Mouse (Mus musculus) CH12.LX (cell line): Measurements from ENCODE around the gene Mrpl36. TPM values are rescaled to one million over a fixed set of nuclear protein-coding genes. Genes with fewer than 3 reads are reported as not detected.
A peak's percentile ranks its signal among the peaks of the same experiment; 100 is the strongest.

Source experiments
- DNase-seq: peaks from one replicate; pipeline ENCODE4 v3.0.0-alpha.2; 2013; ENCODE audit errors: extremely low read depth
- H3K27ac ChIP-seq: 2 replicates; pipeline ENCODE4 v1.5.1; 2012; ENCODE audit warnings: low read depth, mild to moderate bottlenecking, control low read depth, moderate library complexity; ENCODE audit not compliant: insufficient read depth
- H3K27me3 ChIP-seq: replicated peaks from 2 replicates; pipeline ENCODE3; 2012; ENCODE audit warnings: inconsistent platforms
- H3K36me3 ChIP-seq, 2 experiments: replicated peaks in 1 of 2; 2 replicates each; pipeline versions ENCODE3 to v1.6.1; 2012; ENCODE audit warnings: inconsistent platforms in 1 of 2, low read length in 1 of 2, mild to moderate bottlenecking in 1 of 2, mixed read lengths in 1 of 2, moderate library complexity in 1 of 2; ENCODE audit not compliant: control insufficient read depth in 1 of 2, insufficient read depth in 1 of 2
- H3K4me1 ChIP-seq, 2 experiments: 2 replicates each; pipeline ENCODE4 v1.6.1; 2012; ENCODE audit warnings: inconsistent platforms in 1 of 2, moderate library complexity in 1 of 2; ENCODE audit not compliant: insufficient read depth in 2 of 2, control insufficient read depth in 1 of 2
- H3K4me2 ChIP-seq: 2 replicates; pipeline ENCODE4 v1.6.1; 2012; ENCODE audit warnings: low read depth, mild to moderate bottlenecking, control low read depth; ENCODE audit not compliant: poor library complexity, insufficient read depth, severe bottlenecking
- H3K4me3 ChIP-seq, 3 experiments: fragments of 150-350 bp in 1 of 3; sonication (generic) in 1 of 3; replicated peaks in 1 of 3; 2 replicates each; pipeline versions ENCODE3 to v1.5.1; 2011 to 2012; ENCODE audit warnings: low read depth in 2 of 3, low read length in 2 of 3, mild to moderate bottlenecking in 2 of 3, moderate library complexity in 2 of 3, control low read depth in 1 of 3, improper control_type of control experiment in 1 of 3, inconsistent platforms in 1 of 3, mixed read lengths in 1 of 3; ENCODE audit not compliant: poor library complexity in 1 of 3
- H3K79me2 ChIP-seq: replicated peaks from 2 replicates; pipeline ENCODE4 v1.6.1; 2012; ENCODE audit warnings: mild to moderate bottlenecking, moderate library complexity; ENCODE audit not compliant: control insufficient read depth, poor library complexity, insufficient read depth, severe bottlenecking; ENCODE audit errors: extremely low read depth
- H3K9ac ChIP-seq: 2 replicates; pipeline ENCODE4 v1.6.1; 2012; ENCODE audit warnings: low read depth, mild to moderate bottlenecking, control low read depth, moderate library complexity; ENCODE audit not compliant: insufficient read depth
- H3K9me3 ChIP-seq: replicated peaks from 2 replicates; pipeline ENCODE3; 2012; ENCODE audit warnings: low read length, inconsistent platforms, mixed read lengths
- BHLHE40 ChIP-seq: IDR thresholded peaks from 2 replicates; pipeline ENCODE4 v1.6.1; 2011; ENCODE audit warnings: mild to moderate bottlenecking, low read depth, low read length, improper control_type of control experiment
- CHD1 ChIP-seq: IDR thresholded peaks from 2 replicates; pipeline ENCODE4 v1.6.1; 2012; ENCODE audit warnings: low read depth, low read length, improper control_type of control experiment, inconsistent platforms
- CHD2 ChIP-seq: IDR thresholded peaks from 2 replicates; pipeline ENCODE4 v1.6.1; 2011; ENCODE audit warnings: low read length, improper control_type of control experiment
- CTCF ChIP-seq, 2 experiments: IDR thresholded peaks in 1 of 2; conservative IDR thresholded peaks in 1 of 2; 2 replicates each; pipeline ENCODE4 v1.5.1; 2011 to 2012; ENCODE audit warnings: low read depth in 2 of 2, low read length in 2 of 2, improper control_type of control experiment in 1 of 2, inconsistent platforms in 1 of 2, mild to moderate bottlenecking in 1 of 2, moderate library complexity in 1 of 2
- E2F4 ChIP-seq: IDR thresholded peaks from 2 replicates; pipeline ENCODE4 v1.6.1; 2011; ENCODE audit warnings: low read depth, low read length, improper control_type of control experiment; ENCODE audit not compliant: insufficient replicate concordance
- ELF1 ChIP-seq: IDR thresholded peaks from 2 replicates; pipeline ENCODE4 v1.6.1; 2014; ENCODE audit warnings: low read depth, mild to moderate bottlenecking, inconsistent platforms, low read length, improper control_type of control experiment
- ETS1 ChIP-seq: conservative IDR thresholded peaks from 2 replicates; pipeline ENCODE4 v1.6.1; 2012; ENCODE audit warnings: low read depth, mild to moderate bottlenecking, inconsistent platforms, low read length, improper control_type of control experiment, moderate library complexity
- GABPA ChIP-seq: IDR thresholded peaks from 2 replicates; pipeline ENCODE4 v1.6.1; 2012; ENCODE audit warnings: low read depth, low read length, improper control_type of control experiment, inconsistent platforms; ENCODE audit not compliant: insufficient replicate concordance
- IRF4 ChIP-seq: IDR thresholded peaks from 2 replicates; pipeline ENCODE4 v1.6.1; 2014; ENCODE audit warnings: low read depth, mild to moderate bottlenecking, inconsistent platforms, low read length, improper control_type of control experiment
- JUN ChIP-seq: IDR thresholded peaks from 2 replicates; pipeline ENCODE4 v1.6.1; 2011; ENCODE audit warnings: low read depth, mild to moderate bottlenecking, low read length, improper control_type of control experiment, moderate library complexity; ENCODE audit not compliant: insufficient read depth
- KAT2A ChIP-seq: IDR thresholded peaks from 2 replicates; pipeline ENCODE4 v1.6.1; 2012; ENCODE audit warnings: low read length, improper control_type of control experiment, inconsistent platforms; ENCODE audit not compliant: insufficient replicate concordance
- MAFK ChIP-seq: IDR thresholded peaks from 2 replicates; pipeline ENCODE4 v1.6.1; 2011; ENCODE audit warnings: low read length, improper control_type of control experiment; ENCODE audit not compliant: insufficient replicate concordance
- MAX ChIP-seq: IDR thresholded peaks from 2 replicates; pipeline ENCODE4 v1.6.1; 2011; ENCODE audit warnings: low read length, improper control_type of control experiment
- MEF2A ChIP-seq: IDR thresholded peaks from 2 replicates; pipeline ENCODE4 v1.6.1; 2014; ENCODE audit warnings: low read depth, mild to moderate bottlenecking, inconsistent platforms, low read length, improper control_type of control experiment, borderline replicate concordance
- MXI1 ChIP-seq: IDR thresholded peaks from 2 replicates; pipeline ENCODE4 v1.6.1; 2011; ENCODE audit warnings: mild to moderate bottlenecking, low read depth, low read length, improper control_type of control experiment
- NRF1 ChIP-seq: IDR thresholded peaks from 2 replicates; pipeline ENCODE4 v1.6.1; 2014; ENCODE audit warnings: low read depth, mild to moderate bottlenecking, inconsistent platforms, low read length, improper control_type of control experiment, moderate library complexity
- POLR2A ChIP-seq: IDR thresholded peaks from 2 replicates; pipeline ENCODE4 v1.6.1; 2011; ENCODE audit warnings: low read depth, mild to moderate bottlenecking, improper control_type of control experiment, low read length
- RAD21 ChIP-seq: IDR thresholded peaks from 2 replicates; pipeline ENCODE4 v1.6.1; 2011; ENCODE audit warnings: low read depth, mild to moderate bottlenecking, low read length, improper control_type of control experiment, moderate library complexity
- SIN3A ChIP-seq: IDR thresholded peaks from 2 replicates; pipeline ENCODE4 v1.6.1; 2012; ENCODE audit warnings: low read length, improper control_type of control experiment, inconsistent platforms
- SMC3 ChIP-seq: IDR thresholded peaks from 2 replicates; pipeline ENCODE4 v1.6.1; 2011; ENCODE audit warnings: low read depth, low read length, improper control_type of control experiment
- TBP ChIP-seq: conservative IDR thresholded peaks from 2 replicates; pipeline ENCODE4 v1.6.1; 2011; ENCODE audit warnings: low read depth, low read length, improper control_type of control experiment
- TCF12 ChIP-seq: IDR thresholded peaks from 2 replicates; pipeline ENCODE4 v1.6.1; 2014; ENCODE audit warnings: low read depth, mild to moderate bottlenecking, inconsistent platforms, low read length, improper control_type of control experiment
- ZC3H11A ChIP-seq: IDR thresholded peaks from 2 replicates; pipeline ENCODE4 v1.6.1; 2012; ENCODE audit warnings: low read depth, mild to moderate bottlenecking, inconsistent platforms, low read length, improper control_type of control experiment
- ZKSCAN1 ChIP-seq: IDR thresholded peaks from 2 replicates; pipeline ENCODE4 v1.6.1; 2012; ENCODE audit warnings: low read depth, inconsistent platforms, low read length, improper control_type of control experiment, borderline replicate concordance
- ZMIZ1 ChIP-seq: IDR thresholded peaks from 2 replicates; pipeline ENCODE4 v1.6.1; 2012; ENCODE audit warnings: low read depth, mild to moderate bottlenecking, inconsistent platforms, low read length, improper control_type of control experiment
- ZNF384 ChIP-seq: IDR thresholded peaks from 2 replicates; pipeline ENCODE4 v1.6.1; 2012; ENCODE audit warnings: low read depth, low read length, improper control_type of control experiment, inconsistent platforms
- dilution Hi-C: fragments of 300-500 bp; cut with MboI; formaldehyde crosslinking; loops from 2 replicates; pipeline ENCODE4 v1.14.3; 2020; ENCODE audit warnings: low sequenced_read_pairs; ENCODE audit not compliant: extremely low pct_unique_long_range_greater_than_20kb, extremely low pct_ligation_motif_present
- in situ Hi-C: fragments of 300-500 bp; cut with MboI; formaldehyde crosslinking; loops from 3 replicates; pipeline ENCODE4 v1.14.3; 2019; ENCODE audit warnings: low sequenced_read_pairs, low pct_ligation_motif_present, low pct_unique_long_range_greater_than_20kb, mixed read lengths
- polyA plus RNA-seq: library from polyadenylated mRNA; unstranded; fragments of >175 nt; gene quantifications from 2 replicates; pipeline ENCODE4 v1.2.1, GENCODE M21; 2012; ENCODE audit warnings: low read depth; ENCODE audit not compliant: insufficient read length
- total RNA-seq, 2 experiments: library from RNA; depleted of rRNA; stranded (reverse); fragments of 300-350 nt in 1 of 2; fragments of >200 nt in 1 of 2; gene quantifications; 2 replicates each; pipeline ENCODE4 v1.2.3; 2012 to 2014

Mrpl36 gene
- total and polyA plus RNA-seq, 3 experiments = 102 to 220 (median 133) TPM

DNA sequence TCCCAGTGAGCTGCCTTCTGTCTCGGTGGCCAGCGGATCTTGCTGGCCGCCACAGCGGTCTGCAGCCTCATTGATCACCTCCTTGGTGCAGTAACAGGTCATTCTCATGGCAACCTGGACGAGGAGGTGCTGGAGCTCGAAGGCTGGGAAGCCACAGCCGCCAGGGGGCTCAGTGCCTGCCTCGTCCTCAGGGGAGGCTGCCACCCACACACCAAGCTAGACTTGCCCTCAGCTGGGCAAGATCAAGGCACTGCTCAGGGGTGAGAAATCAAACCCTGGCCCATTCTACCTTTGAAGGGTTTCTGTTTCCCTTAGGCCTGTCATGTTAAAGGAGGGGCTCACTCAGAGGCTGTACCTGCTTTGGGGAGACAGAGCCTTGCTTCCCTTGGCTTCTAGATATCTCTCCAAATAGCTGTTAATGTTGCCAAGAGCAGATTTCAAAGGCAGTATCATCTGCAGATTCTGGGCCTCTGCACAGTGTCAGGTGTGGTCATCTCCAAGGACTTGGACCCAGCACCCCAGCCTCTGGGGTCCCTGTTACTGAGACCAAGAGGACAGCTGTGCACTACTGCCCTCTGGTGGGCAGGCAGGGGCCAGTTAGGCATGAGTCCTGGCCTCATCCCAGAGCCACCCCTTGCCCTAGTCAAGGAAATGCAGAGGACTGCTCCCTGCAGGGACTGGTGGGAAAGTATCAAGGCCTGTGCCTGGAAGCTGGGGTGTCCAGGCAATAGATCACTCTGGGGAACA, 18.0 kb upstream of the Mrpl36 start:
- Histone ChIP-seq H3K27me3 (no peaks in the 10 kb centered on the region), H3K9me3 (no peaks in the 10 kb centered on the region), H3K27ac (no peak overlapping the region), H3K36me3 (peaks cover 0 to 3% of the 10 kb centered on the region in 2 experiments), H3K4me1 (peaks cover 7 to 18% of the 10 kb centered on the region in 2 experiments), H3K9ac (no peak overlapping the region), H3K79me2 (no peaks in the 10 kb centered on the region; the same call in 1 of the 2 replicates), H3K4me3 (no peak overlapping the region), H3K4me2 (no peak overlapping the region)
- TF ChIP-seq POLR2A (no peak), ZC3H11A (peak; percentile 62; the same call in 1 of the 2 replicates), ZNF384 (no peak), ZMIZ1 (no peak), KAT2A (no peak), ZKSCAN1 (no peak), SMC3 (peak; percentile 88), JUN (no peak), CHD1 (no peak), ETS1 (no peak), IRF4 (0 out of 2 replicates have a peak, but pooled peaks have one; percentile 5), E2F4 (no peak), TBP (no peak), CTCF (conservative IDR thresholded peaks at IDR 0.05 in 1 of 2, IDR thresholded peaks at IDR 0.05 in 1 of 2; ENCODE audit: low read depth in 2 of 2, low read length in 2 of 2) (peak; percentile 64 to 93), TCF12 (no peak; the same call in 1 of the 2 replicates), GABPA (no peak), SIN3A (no peak), BHLHE40 (no peak), MAFK (no peak), RAD21 (peak; percentile 84)
- peak; percentile 53 for DNase-seq
- in situ Hi-C loops (loop anchor here (25.0 kb wide), 1 partner anchor 223 kb away; no protein-coding TSS in a partner anchor), dilution Hi-C loops (no loop called here)

DNA sequence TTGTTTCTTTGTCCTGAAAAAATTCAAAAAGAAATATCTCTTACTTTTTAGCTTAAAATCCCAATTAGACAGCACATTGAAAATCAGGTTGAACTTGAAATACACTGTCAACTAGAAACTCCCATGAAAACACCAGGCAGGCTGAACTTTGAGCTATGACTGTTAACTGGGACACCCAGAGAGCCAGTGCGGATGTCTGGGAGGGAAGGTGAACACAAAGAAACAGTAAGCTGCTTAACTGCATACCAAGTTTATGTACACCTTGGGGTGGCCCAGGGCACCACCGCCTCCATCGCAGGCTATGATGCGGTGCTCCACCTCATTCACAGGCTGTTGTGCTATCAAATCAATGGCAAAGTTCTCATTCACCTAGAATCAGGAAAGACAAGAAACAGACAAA, 8.3 kb upstream of the Mrpl36 start:
- H3K4me2 ChIP-seq = no peak overlapping the region
- dilution Hi-C loops (no loop called here), in situ Hi-C loops (loop anchor here (25.0 kb wide), 1 partner anchor 233 kb away; no protein-coding TSS in a partner anchor)
- no peaks in the 10 kb centered on the region for H3K4me1 ChIP-seq
- DNase-seq = no peak
- peaks cover 54 to 90% of the 10 kb centered on the region in 2 experiments for H3K36me3 ChIP-seq
- no peaks in the 10 kb centered on the region for H3K9me3 ChIP-seq
- H3K9ac ChIP-seq = no peak overlapping the region
- TF ChIP-seq ELF1 (no peak), E2F4 (no peak), NRF1 (no peak), IRF4 (no peak), MAX (no peak), MEF2A (no peak), MXI1 (no peak), CHD2 (no peak)
- no peak overlapping the region for H3K27ac ChIP-seq
- no peaks in the 10 kb centered on the region for H3K79me2 ChIP-seq
- no peaks in the 10 kb centered on the region for H3K27me3 ChIP-seq
- no peak overlapping the region for H3K4me3 ChIP-seq
